Mouse (Mus musculus) spleen, adult 2 months (tissue): Measurements from ENCODE around the gene Cav2. TPM values are rescaled to one million over a fixed set of nuclear protein-coding genes. Genes with fewer than 3 reads are reported as not detected.

Experiments
- DNase-seq, 2 experiments: peaks; one replicate each; pipeline versions ENCODE4 v3.0.0 to v3.0.0-alpha.2; 2012 to 2021; ENCODE audit warnings: low spot score in 2 of 2, low read depth in 1 of 2
- H3K27ac ChIP-seq: fragments of 200-500 bp; 2 replicates; pipeline ENCODE4 v1.5.1; 2012; ENCODE audit warnings: low read length, inconsistent platforms; ENCODE audit not compliant: insufficient read depth
- H3K27me3 ChIP-seq: fragments of 200-500 bp; 2 replicates; pipeline ENCODE4 v1.6.1; 2012; ENCODE audit warnings: mild to moderate bottlenecking, moderate library complexity, low read length, inconsistent platforms; ENCODE audit not compliant: control insufficient read depth, insufficient read depth
- H3K36me3 ChIP-seq: fragments of 200-500 bp; 2 replicates; pipeline ENCODE4 v1.6.1; 2012; ENCODE audit warnings: mild to moderate bottlenecking, low read length, inconsistent platforms; ENCODE audit not compliant: control insufficient read depth, insufficient read depth
- H3K4me1 ChIP-seq: fragments of 200-500 bp; 2 replicates; pipeline ENCODE4 v1.6.1; 2011; ENCODE audit warnings: inconsistent platforms; ENCODE audit not compliant: control insufficient read depth, insufficient read depth, insufficient read length
- H3K4me3 ChIP-seq: fragments of 200-500 bp; 2 replicates; pipeline ENCODE4 v1.5.1; 2011; ENCODE audit warnings: mild to moderate bottlenecking, inconsistent platforms; ENCODE audit not compliant: insufficient read depth, insufficient read length; ENCODE audit errors: extremely low read depth
- CTCF ChIP-seq: fragments of 200-500 bp; IDR thresholded peaks from 2 replicates; pipeline ENCODE4 v1.5.1; 2011; ENCODE audit warnings: mild to moderate bottlenecking, inconsistent platforms; ENCODE audit not compliant: insufficient read depth, insufficient read length, insufficient replicate concordance; ENCODE audit errors: extremely low read depth
- POLR2A ChIP-seq: fragments of 200-500 bp; IDR thresholded peaks from 2 replicates; pipeline ENCODE4 v1.6.1; 2011; ENCODE audit warnings: low read depth, low read length, inconsistent platforms
- WGBS: fragments of 180-500 bp; shearing (Covaris S2); methylation state at CpG from one replicate; pipeline ENCODE4 v1.1.7; 2018; 5-methylcytosine and 5-hydroxymethylcytosine counted together
- polyA plus RNA-seq: library from polyadenylated mRNA; depleted of rRNA; stranded (reverse); fragments of >200 nt; gene quantifications from 2 replicates; pipeline ENCODE4 v1.2.3, GENCODE M21; 2012

Gene Cav2
- polyA plus RNA-seq, 1 experiment = 9.1 TPM

DNA sequence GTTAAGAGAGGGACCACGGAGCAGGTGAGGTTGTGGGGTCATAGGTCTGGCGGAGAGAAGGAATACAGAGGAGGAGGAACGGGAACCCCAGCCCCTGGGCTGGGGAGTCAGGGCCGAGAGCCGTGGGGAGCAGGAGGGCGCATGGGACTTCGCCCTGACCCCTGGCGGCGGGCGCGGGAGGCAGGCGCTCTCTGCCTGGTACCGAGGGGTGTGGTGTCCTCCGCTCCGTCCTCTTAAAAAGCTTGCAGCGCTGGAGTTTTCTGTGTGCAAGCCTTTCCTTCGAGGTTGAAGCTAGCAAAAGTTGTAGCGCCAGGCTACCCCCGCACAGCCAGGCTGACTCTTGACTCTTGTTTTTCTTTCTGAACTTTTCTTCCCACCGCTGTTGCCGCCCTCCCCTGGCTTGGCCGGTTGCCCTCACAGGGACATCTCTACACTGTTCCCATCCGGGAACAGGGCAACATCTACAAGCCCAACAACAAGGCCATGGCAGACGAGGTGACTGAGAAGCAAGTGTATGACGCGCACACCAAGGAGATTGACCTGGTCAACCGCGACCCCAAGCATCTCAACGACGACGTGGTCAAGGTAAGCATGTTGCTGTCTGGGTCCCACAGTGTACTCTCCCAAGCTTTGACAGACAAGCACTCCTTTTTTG lies 26.6 kb downstream of the Cav2 start:
- DNase-seq = peak in 1 of 2 experiments; percentile 40
- Histone ChIP-seq H3K36me3 (no peaks in the 10 kb centered on the region), H3K4me3 (peak overlapping the region; percentile 28; the same call in 1 of the 2 replicates), H3K4me1 (peaks cover 3% of the 10 kb centered on the region; the same call in 1 of the 2 replicates), H3K27ac (no peak overlapping the region; the same call in 1 of the 2 replicates), H3K27me3 (peaks cover 2% of the 10 kb centered on the region; the same call in 1 of the 2 replicates)
- no peak for TF ChIP-seq POLR2A
- TF ChIP-seq CTCF = peak; percentile 52; the same call in 1 of the 2 replicates
- 8% methylated on average over 31 of the region's 31 CpGs for WGBS

DNA sequence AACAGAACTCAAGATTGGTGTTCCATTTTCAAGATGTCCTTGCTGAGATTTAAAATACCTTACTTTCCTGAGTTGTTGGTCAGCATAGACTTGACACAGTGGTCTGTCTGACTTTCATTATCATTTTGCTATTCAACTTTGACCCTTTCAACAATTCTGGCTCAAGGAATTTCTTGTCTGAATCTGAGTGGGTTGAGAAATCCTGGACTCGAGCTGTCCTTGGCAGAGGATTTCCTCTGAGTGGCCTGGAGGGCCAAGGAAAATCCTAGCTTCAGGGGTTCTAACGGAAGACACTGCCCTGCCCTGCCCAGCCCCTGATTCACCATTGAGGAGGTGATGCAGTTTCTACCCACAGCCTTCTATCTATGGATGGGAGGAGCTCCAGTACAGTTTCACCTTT lies 27.7 kb downstream of the Cav2 start:
- Histone ChIP-seq H3K27me3 (peaks cover 2% of the 10 kb centered on the region; the same call in 1 of the 2 replicates), H3K4me1 (peaks cover 3% of the 10 kb centered on the region; the same call in 1 of the 2 replicates), H3K4me3 (no peak overlapping the region), H3K36me3 (no peaks in the 10 kb centered on the region), H3K27ac (no peak overlapping the region)
- no peak for DNase-seq
- TF ChIP-seq CTCF (no peak), POLR2A (no peak)
- WGBS = 68% methylated on average over 2 of the region's 2 CpGs

DNA sequence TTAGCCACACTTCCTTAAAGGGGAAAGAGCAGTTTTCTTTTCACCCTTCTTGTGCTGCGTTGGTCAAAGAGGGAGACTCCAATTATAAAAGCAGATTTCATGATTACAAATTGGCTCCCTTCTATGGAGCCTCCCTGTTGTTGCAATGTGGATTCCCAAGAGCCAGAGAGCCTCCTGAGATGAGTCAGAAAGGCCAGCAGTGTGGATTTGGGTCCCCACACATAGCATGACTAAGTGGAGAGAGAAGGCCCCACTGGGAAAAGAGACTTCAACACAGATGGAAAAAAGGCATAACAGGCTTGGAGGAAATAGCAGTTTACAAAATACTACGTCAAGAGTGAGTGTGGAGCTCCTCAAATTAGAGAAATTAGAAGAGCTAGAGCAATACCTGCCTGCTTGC lies 28.3 kb downstream of the Cav2 start:
- WGBS = 77% methylated on average over 2 of the region's 2 CpGs
- DNase-seq = no peak
- H3K36me3 ChIP-seq = no peaks in the 10 kb centered on the region
- peaks cover 2% of the 10 kb centered on the region; the same call in 1 of the 2 replicates for H3K27me3 ChIP-seq
- no peak for TF ChIP-seq POLR2A
- TF ChIP-seq CTCF = no peak
- no peak overlapping the region for H3K27ac ChIP-seq
- no peak overlapping the region for H3K4me3 ChIP-seq
- peaks cover 3% of the 10 kb centered on the region; the same call in 1 of the 2 replicates for H3K4me1 ChIP-seq

DNA sequence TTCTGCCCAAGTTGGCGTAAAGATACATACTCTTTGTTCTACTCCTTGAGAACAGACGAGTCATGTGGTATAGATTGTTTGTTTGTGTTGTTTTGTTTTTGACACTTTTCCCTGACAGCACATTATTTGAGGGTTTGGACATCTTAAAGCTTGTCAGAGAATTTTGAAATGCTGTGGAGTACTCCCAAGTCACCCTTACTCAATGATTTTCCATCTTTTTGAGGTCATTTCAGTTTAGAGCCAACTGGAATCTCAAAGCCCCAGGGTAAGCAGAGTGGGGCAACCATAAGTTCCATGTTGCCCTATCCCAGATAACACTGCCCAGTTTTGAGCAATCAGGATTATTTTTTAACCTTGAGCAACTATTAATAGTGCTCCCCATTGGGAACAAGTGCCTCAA lies 33.3 kb downstream of the Cav2 start:
- no peaks in the 10 kb centered on the region for H3K4me1 ChIP-seq
- no peaks in the 10 kb centered on the region for H3K36me3 ChIP-seq
- H3K27me3 ChIP-seq = no peaks in the 10 kb centered on the region
- no peak overlapping the region for H3K4me3 ChIP-seq
- DNase-seq = no peak
- 86% methylated on average over 2 of the region's 2 CpGs for WGBS
- no peak overlapping the region for H3K27ac ChIP-seq
- TF ChIP-seq POLR2A (no peak), CTCF (no peak)

DNA sequence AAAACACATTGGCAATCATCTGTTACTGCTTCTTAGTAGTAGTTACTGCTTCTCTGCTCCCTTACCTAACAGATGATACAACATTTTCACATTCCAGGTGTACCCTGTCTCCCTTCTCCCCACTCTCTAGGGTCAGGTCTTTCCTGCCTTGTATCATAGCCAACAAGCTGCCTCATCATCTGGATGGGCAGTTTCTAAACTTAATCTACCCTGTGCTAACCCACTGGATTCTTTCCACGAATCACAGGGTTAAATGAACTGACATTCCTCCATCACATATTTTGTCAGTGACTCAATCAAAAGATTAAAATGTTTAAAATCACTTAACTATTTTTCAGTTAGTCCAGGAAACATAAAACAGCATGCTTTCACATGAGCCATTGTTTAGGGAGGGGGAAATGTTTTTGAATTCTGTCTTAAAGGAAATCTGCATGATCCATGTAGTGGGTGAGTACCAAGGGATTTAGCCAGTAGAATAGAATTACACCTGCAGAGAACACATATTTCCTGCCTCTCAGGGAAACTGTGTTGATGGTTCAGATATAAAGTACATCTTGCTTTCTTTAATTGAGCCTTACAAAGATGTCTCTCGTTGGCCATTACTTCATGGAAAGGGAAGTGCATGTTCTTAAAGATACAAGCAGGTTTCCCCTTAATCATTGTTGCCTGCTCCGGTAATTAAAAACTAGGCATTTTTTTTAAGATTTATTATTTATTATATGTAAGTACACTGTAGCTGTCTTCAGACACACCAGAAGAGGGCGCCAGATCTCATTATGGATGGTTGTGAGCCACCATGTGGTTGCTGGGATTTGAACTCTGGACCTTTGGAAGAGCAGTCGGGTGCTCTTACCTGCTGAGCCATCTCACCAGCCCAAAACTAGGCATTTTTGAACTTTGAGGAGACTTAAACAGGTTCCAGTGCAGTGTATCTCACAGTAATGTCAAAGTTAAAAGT lies 34.0 kb downstream of the Cav2 start:
- Histone ChIP-seq H3K4me1 (no peaks in the 10 kb centered on the region), H3K27ac (no peak overlapping the region), H3K36me3 (no peaks in the 10 kb centered on the region), H3K4me3 (no peak overlapping the region), H3K27me3 (no peaks in the 10 kb centered on the region)
- TF ChIP-seq CTCF (no peak), POLR2A (no peak)
- 76% methylated on average over 5 of the region's 5 CpGs for WGBS
- DNase-seq = no peak

DNA sequence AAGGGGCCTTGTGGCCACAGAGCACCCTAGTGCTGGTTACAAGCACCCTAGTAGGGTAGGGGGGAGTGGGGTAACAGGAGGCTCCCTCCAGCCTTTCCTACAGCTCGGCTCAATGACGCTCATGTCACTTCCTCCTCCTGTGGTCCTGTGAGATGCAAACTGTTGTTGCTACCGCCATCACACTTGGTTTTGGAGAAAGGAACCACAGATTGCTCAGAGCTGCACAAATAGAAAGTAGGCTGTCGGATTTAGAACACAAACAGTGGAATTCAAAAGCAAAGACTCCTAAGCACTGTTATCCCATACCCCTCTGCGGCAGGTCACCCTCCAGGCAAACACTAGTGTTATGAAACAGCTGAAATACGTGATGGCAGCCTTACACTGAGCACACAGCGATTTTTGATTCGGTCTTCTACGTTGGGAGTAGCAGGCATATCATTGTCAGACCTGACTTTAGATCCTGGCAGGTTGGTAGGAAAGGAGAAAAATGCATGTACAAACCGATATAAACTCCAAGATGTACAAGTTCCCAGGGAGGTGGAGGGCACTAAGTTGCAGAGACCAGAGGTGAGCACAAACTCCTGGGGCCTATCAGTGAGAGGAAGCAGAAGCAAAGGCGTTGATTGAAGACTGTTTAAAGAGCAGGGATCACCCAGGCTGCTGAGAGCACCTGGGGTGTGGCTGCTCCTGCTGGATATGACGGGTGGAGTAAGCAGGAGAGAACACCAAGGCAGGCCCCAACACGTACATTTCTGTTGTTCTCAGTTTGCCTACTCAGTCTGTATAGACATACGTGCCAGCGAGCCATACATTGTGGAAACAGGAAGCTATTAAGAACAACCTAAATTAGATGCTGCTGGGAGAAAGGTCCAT lies 35.5 kb downstream of the Cav2 start:
- no peak for DNase-seq
- no peaks in the 10 kb centered on the region for H3K4me1 ChIP-seq
- no peak overlapping the region for H3K27ac ChIP-seq
- no peak for TF ChIP-seq POLR2A
- no peak for TF ChIP-seq CTCF
- 78% methylated on average over 15 of the region's 15 CpGs for WGBS
- no peaks in the 10 kb centered on the region for H3K36me3 ChIP-seq
- no peaks in the 10 kb centered on the region for H3K27me3 ChIP-seq
- no peak overlapping the region for H3K4me3 ChIP-seq
